Comparison of ENCODE assay signal across 25 mouse cellular contexts in genomic region chr6:68736068-68736467, GRCm38 (mm10).
"Had no signal": no experiment of that assay in that cellular context is flagged by ENCODE, and none has a peak within 500 bp of the region (broad histone marks: within the 10 kb centered on the region; RNA-seq: fewer than 3 reads in every experiment).

No protein-coding gene starts in this region.

- ATAC-seq: hindbrain, postnatal 0 days; intestine, embryonic 16.5 days; liver, embryonic 12.5 days had no signal

- DNase-seq: gastrocnemius, postnatal 14 days; gastrocnemius, postnatal 36 days; heart, adult 11 months; heart, adult 2 months; heart, postnatal 14 days; heart, postnatal 36 days; kidney, adult 11 months; kidney, adult 2 months; kidney, adult 9 months; kidney, postnatal 14 days; kidney, postnatal 36 days; layer of hippocampus, adult 9-11 months; layer of hippocampus, postnatal 36 days; left cerebral cortex, postnatal 4 days had no signal

- H3K27ac ChIP-seq: heart, adult 2 months; heart, embryonic 13.5 days; heart, embryonic 15.5 days; hindbrain, embryonic 13.5 days; hindbrain, embryonic 15.5 days; hindbrain, postnatal 0 days; kidney, embryonic 15.5 days; kidney, postnatal 0 days; limb, embryonic 13.5 days; limb, embryonic 15.5 days; liver, embryonic 12.5 days had no signal

- H3K27me3 ChIP-seq: heart, embryonic 13.5 days; heart, embryonic 15.5 days; hindbrain, embryonic 13.5 days; hindbrain, embryonic 15.5 days; kidney, embryonic 15.5 days; limb, embryonic 13.5 days; limb, embryonic 15.5 days; liver, embryonic 12.5 days had no signal

- H3K4me1 ChIP-seq: heart, embryonic 13.5 days; heart, embryonic 15.5 days; hindbrain, embryonic 13.5 days; hindbrain, embryonic 15.5 days; kidney, embryonic 15.5 days; limb, embryonic 13.5 days; limb, embryonic 15.5 days; liver, embryonic 12.5 days had no signal

- H3K4me3 ChIP-seq: heart, adult 2 months; heart, embryonic 13.5 days; heart, embryonic 15.5 days; hindbrain, embryonic 13.5 days; hindbrain, embryonic 15.5 days; kidney, embryonic 15.5 days; limb, embryonic 13.5 days; limb, embryonic 15.5 days; liver, embryonic 12.5 days had no signal

- H3K36me3 ChIP-seq: heart, embryonic 13.5 days; heart, embryonic 15.5 days; hindbrain, embryonic 13.5 days; hindbrain, embryonic 15.5 days; kidney, embryonic 15.5 days; limb, embryonic 13.5 days; limb, embryonic 15.5 days; liver, embryonic 12.5 days had no signal
